In genomic region chr13:4662336-4663101, GRCm38 (mm10) we compare ENCODE assay signal across 7 mouse cellular contexts. TPM values are rescaled to one million over a fixed set of nuclear protein-coding genes. Genes with fewer than 3 reads are reported as not detected.
A peak's percentile ranks its signal among the peaks of the same experiment; 100 is the strongest.
DNase-seq lines count a peak whose midpoint lies in the region; ATAC-seq lines count a peak whose summit lies in the region.

No protein-coding gene starts in this region.

- H3K27me3 ChIP-seq in kidney, embryonic 15.5 days: no peaks in the 10 kb centered on the region
- H3K27me3 ChIP-seq in lung, embryonic 16.5 days (ENCODE audit: control insufficient read depth, insufficient read depth, low read depth, low read length): no peaks in the 10 kb centered on the region
- no peaks in the 10 kb centered on the region for H3K27me3 ChIP-seq in stomach, embryonic 15.5 days (replicated peaks)

- H3K36me3 ChIP-seq in kidney, embryonic 15.5 days: no peaks in the 10 kb centered on the region
- no peaks in the 10 kb centered on the region for H3K36me3 ChIP-seq in lung, embryonic 16.5 days (ENCODE audit: control insufficient read depth, insufficient read depth, low read length)
- H3K36me3 ChIP-seq in stomach, embryonic 15.5 days: no peaks in the 10 kb centered on the region

- WGBS in kidney, embryonic 15.5 days: 36% methylated on average over 13 of the region's 13 CpGs
- WGBS in lung, embryonic 16.5 days: 40% methylated on average over 13 of the region's 13 CpGs
- WGBS in stomach, embryonic 15.5 days: 42% methylated on average over 13 of the region's 13 CpGs

- no peak overlapping the region for H3K9ac ChIP-seq in kidney, embryonic 15.5 days
- H3K9ac ChIP-seq in lung, embryonic 16.5 days (ENCODE audit: low read length): no peak overlapping the region
- H3K9ac ChIP-seq in stomach, embryonic 15.5 days: no peak overlapping the region

- no peak overlapping the region for H3K27ac ChIP-seq in kidney, embryonic 15.5 days
- no peak overlapping the region for H3K27ac ChIP-seq in lung, embryonic 16.5 days (ENCODE audit: low read length)
- no peak overlapping the region for H3K27ac ChIP-seq in stomach, embryonic 15.5 days

- H3K4me2 ChIP-seq in kidney, embryonic 15.5 days: peak overlapping the region; percentile 47
- H3K4me2 ChIP-seq in lung, embryonic 16.5 days (ENCODE audit: low read depth, low read length): peak overlapping the region; percentile 32; the same call in 1 of the 2 replicates
- H3K4me2 ChIP-seq in stomach, embryonic 15.5 days: no peak overlapping the region; the same call in 1 of the 2 replicates

- no peaks in the 10 kb centered on the region for H3K9me3 ChIP-seq in kidney, embryonic 15.5 days (replicated peaks)
- no peaks in the 10 kb centered on the region for H3K9me3 ChIP-seq in lung, embryonic 16.5 days (ENCODE audit: control insufficient read depth, low read length)
- no peaks in the 10 kb centered on the region for H3K9me3 ChIP-seq in stomach, embryonic 15.5 days

- peak overlapping the region; percentile 20; the same call in 1 of the 2 replicates for H3K4me3 ChIP-seq in kidney, embryonic 15.5 days (replicated peaks)
- peak overlapping the region; percentile 10; the same call in 1 of the 2 replicates for H3K4me3 ChIP-seq in lung, embryonic 16.5 days (ENCODE audit: low read length)
- no peak overlapping the region for H3K4me3 ChIP-seq in stomach, embryonic 15.5 days (replicated peaks)

- ATAC-seq in kidney, embryonic 15.5 days (replicated peaks; ENCODE audit: low FRiP score): peak; percentile 82
- ATAC-seq in lung, embryonic 16.5 days (ENCODE audit: low read depth): peak; percentile 68
- peak; percentile 66; the same call in 1 of the 2 replicates for ATAC-seq in stomach, embryonic 15.5 days (ENCODE audit: insufficient read depth, low FRiP score, low read depth)

- peak; percentile 28 for DNase-seq in urinary bladder, postnatal 14 days (ENCODE audit: low spot score)
- no peak for DNase-seq in urinary bladder, adult 2 months (ENCODE audit: low spot score)
- peak; percentile 11 for DNase-seq in c-Kit-positive CD71-positive TER-119-negative erythroid progenitor cells, embryonic 14.5 days (ENCODE audit: low read depth)
- DNase-seq in gonadal fat pad, adult 2 months (ENCODE audit: low read depth): peak; percentile 12

- no peaks in the 10 kb centered on the region for H3K4me1 ChIP-seq in kidney, embryonic 15.5 days
- H3K4me1 ChIP-seq in lung, embryonic 16.5 days (replicated peaks; ENCODE audit: control insufficient read depth, insufficient read depth, low read length): 0 out of 2 replicates have a peak, but pooled peaks cover 3% of the 10 kb centered on the region
- no peaks in the 10 kb centered on the region for H3K4me1 ChIP-seq in stomach, embryonic 15.5 days

RNA-seq across cellular contexts. Expression of gene Akr1e1, which starts 53.5 kb away (rescaled TPM):
- polyA plus RNA-seq in urinary bladder, adult 2 months (2012; rRNA removed): 29.6 and 34.0 TPM in 2 replicates
- 4.2 and 5.7 TPM in 2 replicates for polyA plus RNA-seq in gonadal fat pad, adult 2 months (2012; rRNA removed)
- polyA plus RNA-seq in kidney, embryonic 15.5 days (2015; fragmentation: Nextera tagmentation; extraction: Ambion mirVana): 44.8 and 44.9 TPM in 2 replicates
- 38.1 and 46.2 TPM in 2 replicates for polyA plus RNA-seq in lung, embryonic 16.5 days (2015; fragmentation: Nextera tagmentation; extraction: Ambion mirVana)
- 39.3 and 41.1 TPM in 2 replicates for polyA plus RNA-seq in stomach, embryonic 15.5 days (2015; fragmentation: Nextera tagmentation; extraction: Ambion mirVana)
